Mouse (Mus musculus) natural killer cell, adult 2 months (primary cell): Measurements from ENCODE around the gene Atp11a.

Experiments
- DNase-seq, 2 experiments: peaks; one replicate each; pipeline ENCODE4 v3.0.0; 2022; ENCODE audit warnings: low spot score in 2 of 2

The Atp11a gene

DNA sequence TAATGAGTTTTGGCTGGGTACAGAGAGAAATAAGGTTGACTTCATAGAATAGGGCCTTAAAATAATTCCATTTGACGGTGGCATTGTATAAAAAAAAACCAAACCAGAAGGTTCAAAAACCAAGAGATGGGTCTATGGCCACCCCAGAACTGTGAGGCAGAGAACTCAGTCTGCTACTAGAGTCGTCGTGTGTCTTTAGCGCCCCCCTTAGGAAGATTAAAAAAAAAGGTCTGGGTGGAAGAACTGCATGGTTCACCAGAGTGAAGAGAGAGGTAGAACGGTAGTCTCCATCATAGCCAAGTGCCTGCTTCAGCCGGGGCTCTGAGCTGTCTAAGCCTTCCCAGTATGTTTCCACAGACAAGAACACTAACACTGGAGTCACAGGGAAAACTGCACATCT is 54.4 kb downstream of the Atp11a start:
- no peak for DNase-seq

DNA sequence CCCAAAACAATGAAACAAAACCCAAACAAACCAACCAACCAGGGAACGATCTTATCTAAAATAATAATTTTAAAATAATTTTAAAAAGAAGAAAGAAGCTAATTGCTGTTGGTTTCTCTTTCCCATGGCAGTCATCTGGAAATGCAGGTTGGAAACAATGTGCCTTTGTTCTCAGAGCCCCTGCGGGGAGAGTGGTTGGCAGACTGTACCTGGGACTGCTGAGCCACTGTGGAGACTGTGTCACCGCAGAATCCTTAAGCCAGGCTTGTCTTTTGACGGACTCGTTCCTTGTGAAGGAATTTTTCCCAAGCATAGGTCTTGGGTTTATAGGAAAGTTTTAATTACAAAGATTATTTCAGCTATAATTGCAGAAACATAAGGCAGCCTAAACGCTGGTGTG is 59.6 kb downstream of the Atp11a start:
- no peak for DNase-seq

DNA sequence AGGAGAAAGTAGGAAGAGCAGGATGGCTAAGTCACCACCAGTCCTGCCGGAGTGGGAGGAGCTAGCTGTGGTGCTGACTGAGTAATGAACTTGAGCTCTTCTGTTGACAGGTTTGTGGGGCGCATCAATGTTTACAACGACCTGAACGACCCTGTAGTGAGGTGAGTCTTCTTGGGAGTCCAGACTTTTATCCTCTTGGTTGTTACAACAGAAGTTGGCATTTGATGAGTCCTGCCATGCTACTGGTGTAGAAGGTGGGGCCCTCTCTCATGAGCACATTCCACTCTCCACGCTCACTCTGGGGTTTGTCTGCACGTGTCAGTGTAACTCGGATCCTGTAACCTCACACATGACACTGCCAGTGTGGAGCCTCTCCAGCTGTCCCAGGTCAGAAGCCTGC is 66.1 kb downstream of the Atp11a start:
- no peak for DNase-seq

DNA sequence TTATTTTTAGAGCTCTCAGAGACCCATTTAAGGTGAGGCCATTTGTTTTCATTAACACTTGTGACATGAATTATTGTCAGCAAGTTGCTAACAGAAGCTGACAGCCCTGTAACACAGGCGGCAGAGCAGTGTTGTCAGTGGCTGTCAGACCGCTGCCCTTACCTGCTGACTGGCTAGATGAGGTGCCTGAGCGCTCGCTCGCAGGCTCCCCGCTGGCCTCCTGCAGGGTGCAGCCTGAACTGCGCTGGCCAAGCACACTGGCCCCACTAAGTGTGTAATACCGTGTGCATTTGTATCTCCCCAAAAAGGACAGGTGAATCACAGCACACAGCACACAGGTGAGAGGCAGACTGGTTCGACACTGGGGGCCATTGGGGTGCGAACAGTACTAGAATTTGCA is 67.7 kb downstream of the Atp11a start:
- no peak for DNase-seq

DNA sequence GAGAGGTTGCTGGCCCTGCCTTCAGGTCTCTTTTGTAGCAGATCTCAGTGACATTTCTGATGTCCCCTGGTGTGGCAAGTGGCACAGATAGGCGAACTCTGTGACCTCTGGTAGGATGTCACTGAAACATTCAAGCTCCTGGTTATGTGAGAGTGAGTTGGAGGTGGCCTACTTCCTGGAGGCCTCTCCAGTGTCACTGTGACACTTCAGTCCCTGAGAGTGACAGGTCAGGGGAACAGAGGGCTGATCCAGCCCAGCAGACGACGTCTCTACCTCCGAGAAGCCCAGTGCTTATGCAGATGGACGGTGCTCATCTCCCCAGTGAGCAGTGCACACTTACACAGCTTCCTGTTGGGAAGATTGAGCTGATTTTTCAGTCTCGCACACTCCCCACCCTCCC is 68.4 kb downstream of the Atp11a start:
- DNase-seq: no peak

DNA sequence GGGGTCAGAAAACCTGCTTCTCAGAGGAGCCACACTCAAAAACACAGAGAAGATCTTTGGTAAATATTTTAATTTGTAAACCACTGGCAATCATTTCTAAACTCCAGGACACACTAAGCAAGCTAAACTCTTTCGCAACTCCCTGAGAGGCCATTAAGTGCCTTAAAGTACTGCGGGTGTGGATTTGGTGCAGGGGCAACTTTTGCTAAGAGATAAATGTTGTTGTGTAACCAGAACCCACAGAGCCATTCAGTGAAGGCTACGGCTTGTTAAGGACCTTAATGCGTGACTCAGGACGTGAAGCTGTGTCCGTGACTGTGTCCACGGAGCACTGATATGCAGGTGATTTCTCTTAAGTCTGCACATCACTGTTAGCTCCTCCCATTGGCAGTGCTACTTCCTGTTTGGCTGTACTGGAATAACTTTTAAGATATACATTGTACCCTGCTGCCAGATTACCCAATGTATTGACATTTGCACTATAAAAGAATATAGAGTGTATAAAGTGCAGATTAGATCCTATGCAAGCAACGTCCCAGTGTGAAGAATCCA is 68.9 kb downstream of the Atp11a start:
- DNase-seq: no peak

DNA sequence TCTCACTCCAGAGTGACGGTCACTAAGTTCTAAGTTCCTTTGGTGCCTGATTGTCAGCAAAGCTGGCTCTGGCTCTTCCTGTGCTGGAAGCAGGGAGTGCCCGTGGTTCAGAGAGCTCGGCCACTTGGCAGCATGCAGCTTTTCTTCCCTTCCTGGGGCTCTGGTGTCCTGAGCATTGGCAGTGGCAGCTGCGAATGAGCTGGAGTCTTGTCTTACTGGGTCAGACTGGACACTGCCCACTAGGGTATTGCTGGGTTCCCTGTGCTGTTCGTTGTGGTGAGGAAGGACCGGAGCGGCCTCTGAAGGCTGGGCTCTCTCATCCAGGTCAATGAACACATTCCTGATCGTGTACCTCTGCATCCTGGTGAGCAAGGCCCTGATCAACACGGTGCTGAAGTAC is 70.3 kb downstream of the Atp11a start:
- no peak for DNase-seq

DNA sequence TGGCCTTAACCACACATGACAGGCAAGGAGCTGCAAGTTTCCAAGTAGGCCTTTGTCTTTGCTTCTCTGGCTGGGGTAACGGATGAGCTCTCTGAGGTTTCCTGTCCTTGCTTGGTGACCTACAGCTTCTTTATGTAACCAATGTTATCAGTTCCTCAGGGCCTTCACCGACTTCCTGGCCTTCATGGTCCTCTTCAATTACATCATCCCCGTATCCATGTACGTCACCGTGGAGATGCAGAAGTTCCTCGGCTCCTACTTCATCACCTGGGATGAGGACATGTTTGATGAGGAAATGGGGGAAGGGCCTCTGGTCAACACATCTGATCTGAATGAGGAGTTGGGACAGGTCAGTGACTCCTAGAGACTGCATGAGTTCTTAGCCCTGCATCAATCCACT is 71.5 kb downstream of the Atp11a start:
- no peak for DNase-seq

DNA sequence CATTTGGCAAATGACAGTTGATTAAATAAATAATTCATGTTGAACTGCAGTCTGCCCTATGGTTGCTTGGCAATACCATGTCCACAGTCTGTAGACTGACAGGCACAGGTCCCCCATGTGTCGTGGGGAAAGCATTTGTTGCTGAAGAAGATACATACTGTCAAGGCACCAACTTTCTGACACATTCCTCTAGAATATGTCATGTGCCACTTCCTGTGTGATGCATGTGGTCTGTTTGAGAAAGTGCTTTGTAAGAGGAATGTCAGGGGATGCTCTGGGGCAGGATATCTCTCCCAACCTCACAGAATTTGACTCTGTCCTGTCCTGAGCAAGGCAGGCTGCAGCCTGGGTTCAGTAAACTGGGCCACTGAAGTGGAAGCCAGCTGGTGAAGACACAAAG is 72.6 kb downstream of the Atp11a start:
- DNase-seq: no peak

DNA sequence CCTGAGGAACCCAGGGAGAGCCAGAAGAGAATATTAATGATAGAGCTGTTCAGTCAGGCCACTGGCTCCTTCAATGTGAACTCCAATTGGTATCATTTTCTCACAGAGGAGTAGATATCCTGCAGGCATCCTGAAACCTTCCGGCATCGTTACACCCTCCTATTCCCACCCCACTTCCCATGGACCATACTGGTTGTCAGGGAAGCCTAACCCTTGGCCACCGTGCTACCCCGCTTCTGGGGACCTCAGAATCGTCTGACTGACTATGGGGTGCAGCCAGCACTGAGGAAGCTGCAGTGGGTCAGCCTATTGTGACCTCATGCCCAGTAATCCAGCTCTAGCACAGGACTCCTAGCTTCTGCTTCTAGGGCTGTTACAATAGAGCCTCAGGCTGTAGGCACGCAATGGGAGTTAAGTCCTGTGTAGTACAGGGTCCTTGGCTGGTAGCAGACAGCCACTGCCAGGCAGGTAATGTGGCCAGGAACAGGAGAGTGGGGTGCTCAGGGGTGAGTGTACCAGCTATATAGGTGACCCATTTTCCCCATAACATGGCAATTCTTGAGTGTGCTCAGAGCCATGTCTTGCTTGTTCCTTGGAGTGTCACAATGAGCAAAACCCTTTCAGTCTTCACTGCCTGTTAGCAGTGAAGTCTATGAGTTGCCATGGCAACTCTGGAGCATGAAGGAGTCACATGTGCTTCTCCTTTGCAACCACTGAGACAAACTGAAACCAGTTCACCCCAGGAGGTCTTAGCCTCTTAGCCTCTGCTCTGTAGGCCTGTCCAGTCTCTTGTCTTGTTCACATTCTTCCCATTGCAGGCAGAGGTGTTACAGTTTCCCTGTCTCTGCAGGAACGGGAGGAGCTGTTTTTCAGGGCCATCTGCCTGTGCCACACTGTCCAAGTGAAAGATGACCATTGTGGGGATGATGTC is 75.1 kb downstream of the Atp11a start:
- DNase-seq: no peak

DNA sequence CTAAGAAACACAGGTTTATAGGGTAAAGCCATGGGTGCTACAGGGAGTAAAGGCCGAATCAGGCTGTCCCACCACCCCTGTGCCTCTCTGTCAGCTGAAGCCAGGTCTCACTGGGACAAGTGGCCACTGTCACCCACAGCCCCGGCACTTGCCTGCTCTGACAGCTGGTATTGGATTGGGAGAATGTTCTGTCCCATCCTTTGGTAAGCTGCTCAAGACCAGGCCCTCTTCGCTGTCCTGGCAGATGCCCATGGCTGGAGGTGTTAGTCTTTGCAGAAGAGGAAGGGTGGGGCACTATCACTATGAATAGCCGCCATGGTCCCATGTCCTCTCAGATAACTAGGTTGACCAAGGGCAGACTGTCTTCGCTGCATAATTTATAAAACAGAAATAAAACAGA is 76.8 kb downstream of the Atp11a start:
- DNase-seq: no peak

DNA sequence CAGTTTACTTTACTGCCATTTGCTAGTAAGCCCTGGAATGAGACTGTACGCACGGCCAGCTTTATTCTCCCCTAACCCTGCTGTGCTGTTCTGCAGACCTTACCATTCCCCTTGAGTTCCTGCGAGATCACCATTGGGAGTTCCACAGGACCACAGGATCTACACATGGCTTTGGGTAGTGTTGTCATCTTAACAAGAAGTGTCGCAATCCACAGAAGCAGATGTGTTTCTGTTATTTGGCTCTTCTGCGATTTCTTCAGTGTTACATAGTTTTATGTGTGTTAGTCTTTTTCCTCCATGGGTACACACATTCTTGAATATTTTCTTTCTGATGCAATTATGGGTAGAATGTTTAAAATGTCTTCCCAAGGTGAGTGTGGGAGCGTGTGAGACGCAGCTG is 84.0 kb downstream of the Atp11a start:
- DNase-seq: no peak

DNA sequence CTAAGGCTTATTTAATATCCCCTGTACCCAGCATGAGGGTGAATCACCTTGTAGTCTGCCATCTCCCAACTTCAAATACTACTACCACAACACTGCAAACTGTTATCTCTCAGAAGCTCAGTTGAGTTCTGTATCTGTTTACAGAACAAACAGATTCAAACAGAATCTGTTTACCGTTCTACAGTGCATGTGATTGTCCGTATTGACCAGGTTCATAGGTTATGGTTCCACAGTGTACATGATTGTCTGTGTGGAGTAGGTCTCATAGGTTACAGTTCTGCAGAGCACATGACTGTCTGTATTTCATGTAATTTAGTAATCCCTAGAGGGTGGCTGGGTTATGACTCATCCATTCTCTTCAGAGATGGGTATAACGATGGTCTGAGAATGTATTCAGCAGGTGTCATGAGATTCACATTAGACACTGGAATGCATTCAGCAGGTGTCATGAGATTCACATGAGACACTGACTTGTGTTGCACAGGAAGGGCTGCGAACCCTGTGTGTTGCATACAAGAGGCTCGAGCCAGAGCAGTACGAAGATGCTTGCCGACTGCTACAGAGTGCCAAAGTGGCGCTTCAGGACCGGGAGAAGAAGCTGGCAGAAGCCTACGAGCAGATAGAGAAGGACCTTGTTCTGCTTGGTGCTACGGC is 85.7 kb downstream of the Atp11a start:
- DNase-seq: no peak

DNA sequence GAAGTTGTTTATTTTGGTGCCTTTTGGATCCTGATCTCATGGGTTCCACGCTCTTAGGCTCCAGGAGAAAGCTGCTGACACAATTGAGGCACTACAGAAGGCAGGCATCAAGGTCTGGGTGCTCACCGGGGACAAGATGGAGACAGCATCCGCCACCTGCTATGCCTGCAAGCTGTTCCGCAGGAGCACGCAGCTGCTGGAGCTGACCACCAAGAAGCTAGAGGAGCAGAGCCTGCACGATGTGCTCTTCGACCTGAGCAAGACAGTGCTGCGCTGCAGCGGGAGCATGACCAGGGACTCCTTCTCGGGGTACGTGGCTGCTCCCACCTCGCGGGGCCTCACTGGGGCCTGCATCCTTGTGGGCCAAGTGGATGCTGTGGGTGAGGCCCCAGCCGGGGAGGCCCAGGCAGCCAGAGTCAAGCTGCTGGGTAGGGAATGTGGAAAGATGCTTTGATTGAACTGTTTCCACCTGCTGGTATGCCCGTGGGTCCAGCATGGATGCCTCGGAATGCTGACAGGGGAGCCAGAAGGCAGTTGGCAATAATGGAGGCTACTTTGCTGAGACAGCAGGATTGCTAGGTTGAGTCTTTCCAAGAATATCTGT is 87.6 kb downstream of the Atp11a start:
- no peak for DNase-seq

DNA sequence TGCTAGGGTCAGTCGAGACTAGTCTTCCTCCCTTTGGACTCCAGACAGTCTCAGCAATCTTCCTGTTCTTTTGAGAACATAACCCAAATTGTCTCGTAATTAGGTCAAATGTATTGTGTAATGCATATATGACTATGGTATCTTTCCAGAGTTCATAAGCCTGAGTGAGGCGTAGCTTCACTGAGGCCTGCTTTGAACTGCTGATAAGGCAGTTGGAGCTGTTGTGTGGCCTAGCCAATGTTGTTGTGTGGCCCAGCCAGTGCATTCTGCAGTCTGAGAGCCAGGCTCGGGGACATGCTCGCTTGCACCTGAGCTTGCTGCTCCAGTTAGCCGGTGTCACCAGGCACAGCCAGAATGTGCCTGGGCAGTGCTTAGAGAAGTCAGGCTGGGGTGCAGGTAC is 89.6 kb downstream of the Atp11a start:
- DNase-seq: no peak

DNA sequence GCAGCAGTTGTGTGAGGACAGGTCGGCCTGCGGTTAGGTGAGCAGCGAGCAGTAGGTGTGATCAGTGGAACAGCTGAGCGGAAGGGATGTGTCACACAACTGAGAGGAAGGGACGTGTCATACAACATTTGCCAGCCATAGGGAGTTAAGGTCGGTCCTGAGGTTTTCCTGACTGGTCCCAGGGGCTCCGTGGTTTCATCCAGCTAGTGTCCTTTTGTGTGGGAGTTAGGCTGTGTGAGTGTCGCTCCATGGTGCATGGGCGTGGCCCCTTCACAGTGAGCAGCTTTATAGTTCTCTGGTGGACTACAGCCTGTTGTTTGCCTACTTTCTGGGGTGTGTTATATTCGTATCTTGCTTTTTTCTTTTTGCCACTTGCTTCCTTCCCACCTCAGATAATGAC is 94.4 kb downstream of the Atp11a start:
- no peak for DNase-seq

DNA sequence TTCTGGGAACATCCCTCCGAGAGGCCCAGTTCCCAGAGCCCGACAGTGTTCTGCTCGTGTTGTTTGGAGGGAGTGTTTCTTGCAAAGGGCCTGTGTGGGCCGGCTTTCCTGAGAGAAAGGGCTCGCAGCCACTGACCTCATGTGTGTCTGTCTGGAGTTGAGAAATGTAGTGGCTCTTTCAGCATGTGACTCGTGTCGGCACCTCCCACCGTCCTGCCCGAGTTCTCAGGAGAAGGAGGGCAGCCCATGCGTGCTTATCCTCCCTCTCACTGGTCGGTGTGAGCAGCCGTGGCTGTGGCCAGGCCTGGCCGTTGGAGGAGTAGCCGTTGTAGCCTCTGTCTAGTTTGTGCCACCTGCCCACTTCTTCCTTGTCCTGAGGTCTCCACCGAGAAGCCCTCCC is 99.2 kb downstream of the Atp11a start:
- DNase-seq: no peak

DNA sequence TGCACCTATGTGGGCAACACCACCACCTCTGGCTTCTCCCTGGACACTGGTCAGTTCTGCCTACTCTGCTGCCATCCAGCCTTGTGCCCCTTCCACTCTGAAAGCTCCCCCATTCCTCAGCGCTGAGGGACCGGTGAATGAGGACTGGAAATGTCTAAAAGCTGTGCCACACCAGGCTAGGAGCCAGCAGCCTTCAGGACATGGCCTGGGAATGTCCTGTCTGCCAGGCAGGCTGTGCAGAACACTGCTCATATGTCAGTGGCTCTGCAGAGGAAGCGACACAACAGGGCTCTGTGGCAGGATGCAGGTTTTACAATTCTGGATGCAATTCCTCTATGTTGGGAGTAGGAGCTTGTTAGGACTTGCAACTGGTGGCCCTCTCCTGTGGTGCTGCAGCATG is 106.2 kb downstream of the Atp11a start:
- no peak for DNase-seq

DNA sequence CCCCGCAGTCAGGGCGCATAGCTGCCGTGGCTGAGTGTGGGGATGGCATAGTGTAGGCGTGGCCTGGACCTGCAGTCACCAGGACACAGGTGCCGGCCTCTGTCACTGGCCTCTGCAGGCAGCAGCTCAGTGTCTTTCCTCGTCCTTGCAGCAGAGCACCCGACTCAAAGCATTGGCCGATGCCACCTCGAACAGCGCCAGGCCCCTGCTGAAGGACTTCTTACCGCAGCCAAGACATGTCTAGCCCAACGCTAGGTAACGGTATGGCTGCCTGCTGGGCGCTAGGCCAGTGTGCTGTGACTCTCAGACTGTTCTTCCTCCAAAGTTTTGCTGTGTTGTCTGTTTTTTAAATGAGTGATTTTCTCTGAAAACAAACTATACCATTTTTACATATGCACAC is 106.8 kb downstream of the Atp11a start:
- DNase-seq: no peak

DNA sequence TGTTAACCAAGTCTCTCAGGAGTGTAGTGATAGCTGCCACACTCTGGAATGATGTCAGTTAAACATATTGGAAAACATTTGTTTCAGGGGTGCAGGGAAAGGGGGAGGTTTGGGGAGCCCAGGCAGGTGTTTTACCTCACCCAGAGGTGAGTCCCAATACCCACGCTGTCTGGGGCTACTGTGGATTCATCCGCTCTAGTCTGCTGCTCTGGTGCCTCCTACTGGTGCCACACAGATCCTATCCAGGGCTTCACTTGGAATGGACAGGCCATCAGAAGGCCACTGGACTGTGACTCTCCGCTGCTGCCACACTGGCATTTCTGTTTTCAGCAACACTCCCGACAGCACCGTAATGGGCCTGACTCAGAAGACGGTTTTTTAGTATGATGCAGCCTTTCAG is 109.0 kb downstream of the Atp11a start:
- no peak for DNase-seq

DNA sequence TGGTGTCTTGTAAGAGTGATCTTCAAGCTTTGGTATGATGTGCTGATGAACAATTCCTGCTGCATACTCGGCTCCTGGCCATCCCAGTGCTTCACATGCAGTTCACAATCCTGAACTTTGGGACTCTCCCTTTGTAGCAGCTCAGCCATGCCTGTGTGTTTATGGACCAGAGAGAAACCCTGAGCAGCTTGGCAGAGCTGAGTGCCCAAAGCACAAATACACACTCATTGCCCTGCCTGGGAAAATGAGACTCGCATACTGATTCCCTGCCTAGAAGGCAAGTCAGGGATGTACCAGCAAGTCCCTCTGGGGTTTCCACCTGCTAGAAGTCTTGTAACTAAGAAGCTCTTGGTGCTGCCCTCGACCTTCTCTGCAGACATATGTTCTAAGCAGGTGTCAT is 112.8 kb downstream of the Atp11a start:
- DNase-seq: no peak

DNA sequence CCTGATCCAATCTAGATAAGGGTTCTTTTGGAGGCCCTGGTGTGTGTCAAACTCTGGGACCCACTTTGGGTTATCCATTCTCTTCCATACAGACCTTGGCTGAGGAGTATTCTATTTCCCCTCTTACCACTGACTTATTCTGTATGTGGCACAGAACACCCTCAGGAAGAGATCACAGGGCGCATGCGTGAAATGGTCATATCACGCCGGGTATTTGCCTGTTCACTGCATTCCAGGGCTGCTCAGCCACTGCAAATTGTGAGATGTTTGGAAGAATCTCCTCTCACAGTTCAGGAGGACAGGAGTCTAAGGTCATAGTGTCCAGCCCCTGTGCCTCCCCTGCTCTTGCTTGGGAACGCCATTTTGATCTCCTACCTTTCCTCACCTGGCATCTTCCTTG is 113.8 kb downstream of the Atp11a start:
- DNase-seq: no peak

DNA sequence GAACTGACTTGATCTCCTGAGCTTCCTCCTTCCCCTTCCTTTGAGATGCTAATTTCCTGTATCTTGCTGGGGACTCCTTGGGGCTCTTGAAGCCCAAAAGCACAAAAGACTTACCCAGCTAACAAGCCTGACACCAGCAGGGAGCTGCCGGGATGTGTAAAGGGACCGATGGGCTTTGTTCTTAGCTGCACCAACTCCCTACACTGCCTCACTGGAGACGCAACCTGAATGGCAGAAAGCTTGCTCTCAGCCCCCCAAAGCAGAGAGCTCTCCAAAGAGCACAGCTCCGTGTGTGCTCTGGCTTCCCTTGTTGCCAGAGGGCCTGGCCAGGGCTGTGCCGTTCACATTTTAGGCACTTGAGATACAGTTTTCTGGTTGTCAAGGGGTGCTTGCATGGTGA is 114.6 kb downstream of the Atp11a start:
- DNase-seq: no peak
